Mouse (Mus musculus): ENCODE results near the gene Fbxw7.

The Fbxw7 gene

DNA sequence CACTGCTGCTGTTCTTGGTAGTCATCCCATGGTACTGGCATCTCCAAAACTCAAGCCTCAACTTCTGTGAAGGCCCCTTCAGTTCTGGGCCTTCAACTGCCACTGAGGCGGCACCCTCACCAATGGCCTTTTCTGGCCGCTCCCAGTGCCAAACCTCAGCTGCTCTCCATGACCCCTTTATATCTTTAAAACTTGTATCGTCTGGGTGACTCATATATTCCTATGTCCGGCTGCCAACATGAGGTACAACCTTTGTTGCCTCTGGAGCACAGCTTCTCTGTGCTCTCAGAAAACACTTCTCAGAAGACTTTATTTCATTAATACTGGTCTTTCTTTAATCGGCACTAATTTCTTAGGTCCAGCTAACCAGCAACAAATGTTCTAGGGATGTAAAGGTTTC is 75.9 kb downstream of the Fbxw7 start:
- DNase-seq (ENCODE audit: low spot score) = no peak

DNA sequence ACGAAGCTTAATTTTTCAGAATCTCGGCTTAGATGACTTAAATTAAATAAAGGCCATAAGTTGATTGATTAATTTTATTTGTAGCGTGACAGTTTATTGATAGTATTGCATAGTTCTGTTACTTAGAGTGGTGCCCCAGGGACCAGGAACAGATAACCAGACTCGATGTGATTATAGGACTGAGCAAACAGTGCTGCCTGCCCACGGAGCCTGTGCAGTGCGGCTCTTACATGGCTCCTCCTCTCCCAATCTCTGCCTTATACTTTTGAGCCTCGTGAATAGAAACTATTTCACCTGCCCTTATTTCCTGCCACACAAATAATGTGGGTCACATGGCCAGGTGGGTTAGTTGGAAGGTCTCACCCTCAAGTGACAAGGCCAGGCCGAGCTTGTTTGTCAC is 82.9 kb downstream of the Fbxw7 start:
- DNase-seq (ENCODE audit: low spot score) = no peak

DNA sequence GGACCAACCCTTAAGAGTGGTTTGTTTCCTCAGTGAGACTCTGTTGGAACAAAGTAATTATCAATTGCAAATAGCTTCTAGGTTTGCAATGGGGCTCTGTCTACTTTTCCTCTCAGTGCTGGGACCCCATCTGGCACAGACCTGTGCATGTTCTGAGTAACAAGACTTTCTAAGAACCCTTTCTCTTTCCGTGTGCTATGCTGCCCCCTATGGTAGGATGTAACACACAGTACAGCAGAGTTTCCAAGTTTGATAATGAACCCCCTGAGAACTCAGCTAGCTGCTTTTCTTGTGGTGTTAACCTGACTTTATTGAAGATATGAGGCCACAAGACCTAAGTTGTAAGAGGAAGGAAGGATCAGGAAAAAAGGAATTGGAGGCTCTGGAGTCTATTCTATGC is 91.5 kb downstream of the Fbxw7 start:
- no peak for DNase-seq (ENCODE audit: low spot score)

DNA sequence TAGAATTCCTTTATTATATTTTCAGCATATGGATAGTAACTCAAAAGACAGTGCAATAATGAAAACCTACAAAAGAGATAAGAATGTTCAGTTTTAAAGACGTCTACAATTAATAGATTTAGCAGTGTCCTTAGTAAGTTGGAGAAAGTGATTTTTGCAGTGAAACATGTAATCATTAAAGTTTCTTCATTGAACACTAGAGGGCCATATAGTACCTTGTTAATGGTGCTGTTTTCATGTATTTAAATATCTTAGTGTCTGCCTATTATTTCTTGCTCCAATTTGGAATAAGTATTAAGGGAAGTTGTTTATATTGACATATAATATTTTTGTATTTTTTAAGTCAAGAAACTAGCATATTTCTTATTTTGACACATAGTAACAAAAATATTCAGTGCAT is 99.2 kb downstream of the Fbxw7 start:
- DNase-seq (ENCODE audit: low spot score) = no peak

DNA sequence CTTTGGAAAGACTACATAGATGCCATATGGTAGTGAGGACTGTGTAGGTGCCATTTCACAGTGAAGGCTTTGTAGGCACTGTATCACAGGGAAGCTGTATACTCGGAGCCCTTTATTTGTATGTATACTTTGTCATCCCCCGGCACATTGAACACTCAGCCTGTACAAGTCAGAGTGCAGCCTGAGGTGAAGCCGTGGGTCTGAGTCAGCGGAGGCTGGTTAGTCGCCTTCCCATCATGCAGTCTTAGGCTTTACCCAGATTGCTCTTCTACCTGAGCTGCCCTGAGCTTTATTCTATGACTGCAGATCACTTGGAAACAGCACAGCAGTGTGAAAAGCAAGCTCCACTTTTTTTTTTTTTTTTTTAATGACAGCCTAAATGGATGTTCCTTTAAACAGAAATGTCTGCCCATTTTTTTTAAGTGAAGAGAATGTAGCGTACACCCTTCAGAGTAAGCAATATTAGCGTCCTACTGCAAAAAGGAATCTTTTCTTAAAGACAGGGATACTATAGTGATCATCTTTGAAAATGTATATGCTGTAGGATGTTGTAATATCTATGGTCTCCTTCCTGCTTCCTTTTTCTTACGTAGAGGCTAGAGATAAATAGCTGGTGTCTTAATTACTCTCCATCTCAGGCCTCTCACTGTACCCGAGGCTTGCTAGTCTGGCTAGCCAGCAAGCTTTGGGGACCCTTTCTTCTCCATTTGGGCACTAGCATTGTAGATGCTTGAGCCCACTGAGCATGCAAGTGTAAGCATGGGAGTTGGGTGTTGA is 103.0 kb downstream of the Fbxw7 start:
- no peak for DNase-seq (ENCODE audit: low spot score)

DNA sequence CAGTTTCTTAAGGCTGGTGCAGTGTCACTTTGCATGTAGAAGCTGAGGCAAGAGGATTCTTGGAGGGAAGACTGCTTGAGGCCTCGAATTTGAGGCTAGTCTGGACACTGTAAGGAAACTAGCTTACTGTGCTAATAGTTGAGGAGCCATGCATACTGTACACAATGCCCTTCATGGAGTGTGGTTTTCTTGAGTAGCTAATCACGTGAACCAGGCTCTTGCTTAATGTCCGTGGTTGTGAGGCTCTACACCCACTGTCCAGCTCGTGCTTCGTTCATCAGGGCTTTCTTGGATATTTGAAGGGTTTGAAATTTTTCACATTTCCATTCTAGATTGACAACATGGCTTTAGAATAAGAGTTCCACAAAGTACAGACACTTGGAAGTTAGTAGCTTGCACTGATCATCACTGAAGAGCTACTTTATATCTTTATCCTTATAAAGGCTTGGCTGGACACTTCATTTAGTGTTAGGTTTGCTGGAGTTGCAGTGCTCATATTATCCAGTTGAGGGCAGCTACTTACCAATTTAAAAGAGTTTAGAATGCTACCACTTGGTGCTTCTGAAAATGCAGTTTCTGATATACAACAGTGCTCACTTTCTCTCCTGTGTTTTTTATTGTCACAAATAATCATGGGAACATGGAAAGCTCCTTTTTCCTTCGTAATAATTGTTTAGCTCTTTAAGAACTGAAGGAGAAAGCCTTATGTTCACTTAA is 106.8 kb downstream of the Fbxw7 start:
- no peak for DNase-seq (ENCODE audit: low spot score)

DNA sequence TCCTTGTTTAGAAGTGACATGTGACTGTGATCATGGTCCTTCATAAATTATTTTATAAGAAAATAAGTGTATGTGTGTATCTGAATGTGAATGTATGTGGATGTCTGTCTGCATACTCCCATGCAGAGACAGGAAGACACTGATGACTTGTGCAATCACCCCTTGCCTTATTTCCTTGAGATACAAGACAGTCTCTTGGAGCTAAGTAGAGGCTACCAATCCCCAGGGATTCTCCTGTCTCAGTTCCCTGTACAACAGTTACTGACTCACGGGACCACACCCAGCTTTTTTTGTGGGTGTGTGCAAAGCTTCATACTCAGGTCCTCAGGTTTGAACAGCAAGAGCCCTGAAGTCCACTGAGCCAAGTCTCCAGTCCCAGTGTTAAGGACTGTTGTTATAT is 108.2 kb downstream of the Fbxw7 start:
- no peak for DNase-seq (ENCODE audit: low spot score)

DNA sequence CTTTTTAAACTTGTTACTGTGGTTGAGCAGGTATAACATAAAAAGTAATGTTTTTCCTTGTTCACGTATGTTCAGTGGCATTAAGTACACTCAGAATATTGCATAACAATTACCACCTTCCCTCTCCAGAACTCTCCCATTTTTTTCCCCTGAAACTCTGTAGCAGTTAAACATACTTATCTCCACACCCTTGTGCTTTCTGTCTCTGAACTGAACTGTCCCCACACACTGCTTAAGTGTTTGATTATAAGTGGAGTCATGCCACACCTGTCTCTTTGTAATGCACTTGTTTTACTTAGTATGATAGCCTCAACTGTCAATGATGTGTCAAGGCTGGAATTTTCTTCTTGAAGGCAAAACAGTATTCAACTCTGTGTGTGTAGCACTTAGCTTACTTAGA is 108.6 kb downstream of the Fbxw7 start:
- DNase-seq (ENCODE audit: low spot score) = no peak

DNA sequence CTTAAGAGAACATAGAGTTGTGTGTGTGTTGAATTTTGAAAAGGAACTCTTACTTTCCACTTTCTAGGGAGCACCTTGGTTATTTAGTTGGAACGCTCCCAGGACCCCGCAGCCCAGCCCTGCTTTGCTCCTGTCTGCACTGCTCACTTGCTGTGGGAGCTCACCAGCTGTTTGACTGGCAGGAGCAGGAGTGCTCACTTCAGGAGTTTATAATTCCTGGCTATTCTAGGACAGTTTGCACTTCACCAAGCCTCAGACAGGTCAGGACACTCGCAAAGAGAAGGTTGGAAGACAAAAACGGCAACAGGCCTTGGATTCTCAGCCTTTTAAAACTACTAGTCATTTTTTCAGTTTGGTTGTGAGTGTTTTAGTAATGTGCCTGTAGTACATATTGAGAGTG is 110.2 kb downstream of the Fbxw7 start:
- DNase-seq (ENCODE audit: low spot score) = no peak

DNA sequence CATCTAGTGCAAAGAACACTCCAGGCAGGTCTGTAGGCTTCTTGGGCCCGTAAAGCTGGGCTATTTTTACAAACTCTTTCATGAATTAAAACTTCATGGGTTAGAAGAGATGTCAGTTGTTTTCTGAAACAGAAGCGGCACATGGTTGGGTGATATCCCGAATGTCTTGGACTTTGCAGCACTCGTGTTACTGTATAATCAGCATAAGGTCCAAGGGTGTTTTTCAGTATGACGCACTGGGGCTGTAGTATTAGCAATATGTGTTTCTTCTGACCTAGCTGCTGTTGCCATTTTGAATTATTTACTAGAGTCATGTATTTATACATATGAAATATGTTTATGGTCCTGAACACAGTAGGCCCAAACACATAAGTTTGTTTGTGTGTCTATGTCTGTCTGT is 111.1 kb downstream of the Fbxw7 start:
- DNase-seq (ENCODE audit: low spot score) = no peak

DNA sequence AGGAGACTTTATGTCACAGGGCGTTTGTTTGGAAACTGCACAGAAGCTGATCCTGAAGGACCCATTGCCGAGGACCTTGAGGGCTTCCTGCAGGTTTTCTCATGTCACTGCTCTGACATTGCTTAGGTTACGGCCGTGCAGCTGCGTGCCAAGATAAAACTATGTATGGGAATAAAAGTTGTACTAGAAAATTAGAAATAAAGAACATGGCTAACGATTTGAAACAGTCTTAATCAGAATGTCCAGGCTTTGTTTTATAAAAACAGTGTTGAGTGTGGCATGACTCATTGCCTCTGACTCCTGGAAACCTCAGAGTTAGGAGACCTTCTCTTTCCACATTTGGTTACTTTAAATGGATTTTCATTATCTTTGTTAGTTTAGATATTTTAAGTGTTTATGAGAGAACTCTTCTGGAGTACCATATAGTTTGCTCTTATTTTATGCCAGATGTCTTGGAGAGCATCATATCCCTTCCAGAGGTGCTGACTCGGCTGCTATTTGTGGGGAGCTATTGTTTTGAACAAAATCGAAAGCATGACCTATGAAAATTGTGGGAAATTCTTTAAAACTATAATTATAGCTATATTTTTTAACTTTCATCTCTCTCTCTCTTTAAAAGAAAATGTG is 112.2 kb downstream of the Fbxw7 start:
- DNase-seq (ENCODE audit: low spot score) = no peak

DNA sequence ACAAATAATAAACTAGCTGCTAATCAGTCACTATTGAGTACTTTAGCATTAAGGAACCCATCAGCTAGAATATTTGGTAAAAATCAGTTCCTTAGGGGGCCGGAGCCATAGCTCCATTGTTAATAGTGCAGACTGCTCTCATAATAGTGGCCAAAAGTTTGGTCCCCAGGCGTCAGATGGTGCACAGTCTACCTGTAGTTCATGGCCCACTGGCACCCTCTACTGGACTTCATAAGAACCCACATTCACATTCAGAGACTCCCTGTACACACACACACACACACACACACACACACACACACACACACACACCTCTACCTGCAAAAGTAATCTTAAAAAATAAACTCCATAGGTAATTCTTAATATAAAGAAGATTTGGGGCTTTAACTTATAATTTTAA is 112.8 kb downstream of the Fbxw7 start:
- DNase-seq (ENCODE audit: low spot score) = no peak

DNA sequence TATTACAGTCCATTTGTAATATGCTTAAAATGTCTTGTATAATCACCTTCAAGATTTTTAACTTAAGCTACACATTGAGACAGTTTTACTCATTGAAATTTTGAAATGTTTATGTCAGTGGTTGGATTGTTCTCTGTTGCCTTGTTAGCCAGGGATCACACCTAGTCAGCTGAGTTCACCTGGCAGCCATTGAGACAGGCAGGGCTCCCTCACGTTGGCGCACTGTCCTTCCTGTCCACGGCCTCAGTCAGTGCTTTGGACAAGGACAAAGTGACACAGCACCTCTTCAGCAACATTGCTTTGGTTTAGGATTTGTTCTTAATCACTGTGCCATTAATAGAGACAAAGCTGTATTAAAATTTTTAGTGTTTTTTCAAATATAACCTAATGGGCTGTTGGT is 114.1 kb downstream of the Fbxw7 start:
- no peak for DNase-seq (ENCODE audit: low spot score)

DNA sequence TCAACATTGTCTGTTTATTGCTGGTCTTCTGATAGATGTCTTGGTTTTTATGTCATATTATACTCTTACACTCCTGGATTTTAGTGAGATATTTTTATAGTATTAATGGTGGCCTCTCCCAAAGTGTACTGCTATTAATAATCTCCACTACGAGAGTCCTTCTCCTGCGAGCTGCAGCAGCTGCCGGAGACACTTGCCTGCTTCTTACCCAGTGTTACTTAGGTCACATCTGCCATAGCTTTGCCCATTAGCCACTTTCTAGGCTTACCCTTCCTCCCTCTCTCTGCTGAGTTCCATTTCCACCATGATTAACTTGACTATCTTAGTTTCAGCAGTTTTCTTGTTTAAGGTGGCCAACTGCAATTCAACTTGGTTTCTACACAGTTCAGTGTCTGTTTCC is 115.6 kb downstream of the Fbxw7 start:
- DNase-seq (ENCODE audit: low spot score) = no peak

DNA sequence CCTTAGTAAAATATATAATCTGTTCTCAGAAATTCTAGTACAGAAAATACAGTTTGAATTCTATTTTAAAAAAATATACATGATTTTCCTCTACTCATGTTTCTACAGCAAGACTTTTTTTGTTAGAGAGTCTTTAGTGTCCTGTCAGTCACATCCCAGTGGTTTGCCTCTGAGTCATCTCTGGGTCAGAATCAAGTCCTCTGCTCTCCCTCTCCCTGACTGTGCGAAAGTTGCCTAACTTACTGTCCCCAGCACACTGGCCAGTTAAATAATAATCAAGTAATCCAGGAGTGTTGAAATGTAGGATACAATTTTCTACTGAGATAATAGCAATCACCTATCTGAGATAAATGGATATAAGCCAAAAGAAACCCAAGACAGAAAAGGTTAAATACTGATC is 120.7 kb downstream of the Fbxw7 start:
- no peak for DNase-seq (ENCODE audit: low spot score)

DNA sequence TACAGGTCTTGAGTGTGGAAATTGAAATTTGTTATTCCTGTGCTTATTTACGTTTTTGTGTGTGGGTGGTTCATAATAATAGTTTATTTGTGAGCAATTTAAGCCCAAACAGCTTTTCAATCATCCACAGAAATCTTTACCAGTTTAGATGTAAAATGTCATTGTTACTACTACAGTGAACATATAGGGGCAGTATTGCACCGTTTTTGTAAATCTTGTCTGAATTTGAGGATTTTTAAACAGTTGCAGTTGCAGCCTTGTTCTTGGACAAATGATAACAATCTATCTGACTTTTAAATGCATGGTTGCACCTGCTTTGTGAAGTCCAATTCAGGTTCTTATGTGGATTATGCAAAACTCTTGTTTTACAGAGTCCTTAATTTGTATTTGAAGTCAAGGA is 121.2 kb downstream of the Fbxw7 start:
- no peak for DNase-seq (ENCODE audit: low spot score)

DNA sequence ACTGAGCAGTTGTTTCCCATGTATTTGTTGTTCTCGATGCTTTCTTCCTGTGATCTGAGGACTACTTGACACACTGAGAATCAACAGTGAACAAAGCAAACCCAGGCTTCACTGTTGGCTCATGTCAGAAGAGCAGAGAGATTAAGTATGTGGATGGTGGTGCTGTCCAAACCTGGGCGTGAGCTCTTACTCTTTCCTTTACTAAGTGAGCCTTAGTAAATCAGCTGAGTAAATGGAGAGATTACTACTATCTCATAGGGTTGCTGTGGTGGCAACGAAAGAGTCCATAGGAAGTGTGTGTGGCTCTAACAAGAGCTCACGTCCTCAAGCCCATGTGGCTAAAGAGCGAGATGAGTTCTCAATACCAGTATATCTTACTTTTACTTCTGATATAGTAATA is 121.9 kb downstream of the Fbxw7 start:
- no peak for DNase-seq (ENCODE audit: low spot score)

DNA sequence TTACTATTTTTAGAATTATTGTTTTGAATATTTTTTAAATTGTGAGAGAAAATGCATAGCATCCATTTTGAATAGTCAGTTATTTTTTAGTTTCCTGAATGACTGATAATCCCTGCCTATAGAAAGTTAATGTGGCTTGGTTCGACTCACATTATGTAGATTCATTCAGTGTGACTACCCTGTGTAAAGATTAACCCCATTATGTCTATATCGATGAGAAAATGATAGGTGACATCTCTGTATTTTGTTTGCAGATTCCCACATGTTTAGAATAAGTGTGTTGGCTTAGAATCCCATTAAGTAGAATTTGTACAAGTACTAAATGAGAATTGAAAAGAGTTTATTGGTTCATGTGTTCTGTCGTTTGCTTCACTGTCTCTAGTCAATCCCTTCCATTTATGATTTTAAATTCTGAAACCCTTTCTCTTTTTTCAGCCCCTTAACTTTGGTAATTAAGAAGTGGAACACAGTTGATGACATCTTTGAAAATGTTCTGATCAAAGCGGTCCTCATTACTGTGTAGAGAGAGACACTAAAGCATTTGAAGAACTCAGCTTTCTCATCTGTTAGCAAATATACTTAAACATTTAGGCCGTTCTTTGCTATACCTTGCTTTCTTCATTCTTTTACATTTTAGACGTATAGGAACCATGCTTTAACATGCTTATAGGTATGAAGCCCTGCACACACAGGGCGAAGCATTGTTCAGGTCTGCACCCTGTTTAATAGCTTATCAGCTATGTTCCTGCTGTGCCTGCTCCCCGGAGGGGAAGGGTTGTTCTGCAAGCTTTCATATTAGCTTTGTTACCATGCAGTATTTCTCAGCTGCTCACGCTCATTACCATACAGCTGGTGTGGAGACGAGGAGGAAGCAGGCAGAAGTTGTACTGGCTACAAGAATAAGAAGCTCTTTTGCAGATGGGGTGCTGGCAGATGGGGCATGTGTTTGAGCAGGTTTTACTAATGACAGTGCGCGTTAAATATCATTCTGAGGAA is 122.6 kb downstream of the Fbxw7 start:
- DNase-seq (ENCODE audit: low spot score) = no peak

DNA sequence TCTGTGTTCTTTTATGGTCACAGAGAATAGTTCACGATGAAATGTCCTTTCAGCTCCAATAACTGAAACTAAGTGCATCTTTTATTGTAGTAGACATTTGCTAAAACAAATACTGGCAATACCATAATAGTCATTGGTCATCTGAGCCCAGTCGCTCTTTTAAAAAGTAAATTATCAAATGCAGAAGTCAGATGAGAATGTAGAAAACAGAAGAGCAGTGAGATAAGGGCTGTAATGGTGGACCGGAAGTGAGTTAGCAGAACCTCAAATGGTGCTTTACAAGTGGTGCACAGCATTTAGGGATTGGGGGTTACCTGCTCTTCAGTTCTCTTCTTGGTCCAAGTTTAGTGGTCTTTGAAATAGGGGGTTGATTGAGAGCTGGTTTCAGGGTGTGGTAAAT is 129.9 kb downstream of the Fbxw7 start:
- DNase-seq (ENCODE audit: low spot score) = no peak

DNA sequence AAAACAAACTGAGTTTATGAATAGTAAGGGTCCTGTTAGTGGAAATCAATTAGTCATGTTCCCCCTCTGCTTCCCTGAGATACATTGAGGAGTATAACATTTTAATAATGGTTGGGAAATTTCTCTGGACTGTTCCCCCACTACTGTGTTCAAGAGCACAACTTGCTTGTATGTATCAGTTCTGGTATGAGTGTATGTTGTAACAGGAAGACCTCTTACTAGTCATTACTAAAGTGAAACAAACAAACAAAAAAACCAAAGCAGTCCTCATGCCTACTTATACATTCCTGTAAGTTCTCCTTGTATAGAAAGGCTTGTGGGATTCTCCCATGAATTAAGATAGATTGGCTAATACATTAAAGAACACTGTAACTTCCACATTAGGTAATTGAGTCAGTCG is 131.3 kb downstream of the Fbxw7 start:
- no peak for DNase-seq (ENCODE audit: low spot score)

DNA sequence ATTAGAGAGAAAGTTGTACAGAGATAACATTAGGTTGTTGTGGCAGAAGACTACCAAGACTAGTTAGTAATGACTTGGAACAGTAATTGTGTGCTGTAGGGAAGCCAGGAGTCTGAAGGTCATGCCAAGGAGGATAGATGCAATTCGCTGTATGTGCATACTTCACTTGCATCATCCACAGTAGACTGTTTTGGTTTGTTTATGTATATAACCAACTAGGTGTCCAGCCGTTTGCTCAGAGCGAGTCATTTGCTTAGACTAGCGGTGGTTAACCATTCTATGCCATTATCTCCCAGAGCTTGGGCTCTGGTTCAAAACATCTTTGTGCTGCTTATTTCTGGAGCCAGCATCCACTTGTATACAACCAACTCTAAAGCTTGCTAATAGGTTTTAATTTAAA is 134.3 kb downstream of the Fbxw7 start:
- no peak for DNase-seq (ENCODE audit: low spot score)

DNA sequence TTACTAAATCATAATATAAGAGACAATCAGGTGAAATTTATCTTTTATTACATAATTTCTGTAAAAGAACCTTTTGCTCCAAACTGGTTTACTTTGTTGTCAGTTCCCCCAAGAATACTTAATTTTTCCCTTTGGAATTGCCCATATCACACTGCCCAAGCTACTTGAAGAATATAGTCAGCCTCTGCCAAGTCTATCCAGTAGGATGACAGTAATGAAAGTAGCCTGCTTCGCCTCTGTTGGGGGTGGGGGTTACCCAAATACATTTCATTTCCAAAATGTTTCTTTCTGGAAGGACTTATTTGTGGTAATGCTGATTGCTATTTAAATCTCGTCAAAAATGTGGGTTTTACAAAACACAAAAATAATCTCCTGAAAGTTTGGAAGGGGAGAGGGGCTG is 136.6 kb downstream of the Fbxw7 start:
- no peak for DNase-seq (ENCODE audit: low spot score)

Measured in ovary, postnatal 36 days (tissue).